Mouse (Mus musculus) WW6 (cell line): ENCODE data around the gene Spns2.
A peak's percentile ranks its signal among the peaks of the same experiment; 100 is the strongest.

Experiments
- DNase-seq: peaks from one replicate; pipeline ENCODE4 v3.0.0-alpha.2; 2013; ENCODE audit warnings: low read depth, low spot score

Spns2 gene

DNA sequence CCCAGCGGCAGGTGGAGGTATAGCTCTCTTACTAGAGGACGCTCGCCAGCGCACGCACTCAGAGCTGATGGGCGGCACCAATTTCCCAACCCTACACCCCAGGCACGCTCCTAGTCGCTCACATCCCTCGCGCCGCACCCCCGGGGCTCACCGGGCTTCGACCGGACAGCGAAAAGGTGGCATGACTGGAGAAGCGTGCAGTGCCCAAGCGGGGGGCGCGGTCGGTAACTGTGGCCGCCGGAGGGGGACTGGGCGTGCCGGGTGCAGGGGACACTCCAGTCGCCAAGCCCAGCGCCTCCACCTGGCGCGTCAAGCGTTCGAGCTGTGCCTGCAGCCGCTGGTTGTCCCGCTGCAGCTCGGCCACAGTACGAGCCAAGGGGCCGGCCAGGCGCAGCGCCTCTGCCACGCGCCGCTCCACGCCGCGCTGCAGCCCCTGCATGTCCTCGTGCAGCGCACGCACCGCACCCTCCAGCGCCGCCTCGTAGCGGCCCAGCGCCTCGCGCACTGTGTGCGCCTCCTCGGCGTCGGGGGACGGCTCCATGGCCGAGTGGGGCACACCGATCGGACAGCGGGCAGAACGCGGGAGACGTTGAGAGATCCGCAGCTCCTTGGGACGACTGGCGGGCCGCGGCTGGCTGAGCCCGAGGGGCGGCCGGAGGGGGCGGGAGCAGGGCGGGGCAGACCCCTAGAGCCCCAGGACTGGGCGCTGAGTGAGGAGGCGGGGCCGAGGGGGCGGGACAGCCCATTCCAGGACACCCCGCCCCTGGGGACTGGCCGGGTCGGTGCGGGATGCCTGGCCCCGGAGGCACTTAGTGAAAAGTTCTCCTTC, 78.4 kb downstream of the Spns2 start, which contains the start of gene Smtnl2:
TSS of gene Smtnl2 (minus strand) at position 621 of the 829 bp plus-strand sequence.
- DNase-seq = peak; percentile 87

DNA sequence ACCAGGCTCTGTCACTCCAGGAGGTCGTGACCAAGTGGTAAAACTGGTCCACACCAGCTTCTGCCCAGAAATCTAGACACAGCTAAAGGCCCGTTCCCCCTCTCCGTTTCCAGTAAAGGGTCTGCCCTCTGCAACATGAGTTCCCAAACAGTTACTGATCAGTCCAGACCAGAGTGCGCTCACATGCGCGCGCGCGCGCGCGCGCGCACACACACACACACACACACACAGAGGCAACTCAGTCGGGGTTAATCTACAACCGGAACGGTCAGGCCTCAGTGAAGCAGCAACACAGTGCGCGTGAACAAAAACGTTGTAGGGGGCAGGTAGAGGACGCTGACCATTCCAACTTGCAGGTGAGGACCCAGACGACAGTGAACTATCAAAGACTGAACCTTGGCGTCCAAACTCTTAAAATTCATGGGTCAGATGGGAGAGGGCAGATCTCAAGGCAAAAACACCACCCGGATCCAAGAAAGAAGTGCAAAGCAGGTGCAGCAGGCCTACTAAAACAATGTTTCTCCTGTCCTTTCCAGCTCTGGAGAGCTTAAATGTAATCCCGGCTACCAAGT, 79.1 kb downstream of the Spns2 start:
- DNase-seq = no peak

DNA sequence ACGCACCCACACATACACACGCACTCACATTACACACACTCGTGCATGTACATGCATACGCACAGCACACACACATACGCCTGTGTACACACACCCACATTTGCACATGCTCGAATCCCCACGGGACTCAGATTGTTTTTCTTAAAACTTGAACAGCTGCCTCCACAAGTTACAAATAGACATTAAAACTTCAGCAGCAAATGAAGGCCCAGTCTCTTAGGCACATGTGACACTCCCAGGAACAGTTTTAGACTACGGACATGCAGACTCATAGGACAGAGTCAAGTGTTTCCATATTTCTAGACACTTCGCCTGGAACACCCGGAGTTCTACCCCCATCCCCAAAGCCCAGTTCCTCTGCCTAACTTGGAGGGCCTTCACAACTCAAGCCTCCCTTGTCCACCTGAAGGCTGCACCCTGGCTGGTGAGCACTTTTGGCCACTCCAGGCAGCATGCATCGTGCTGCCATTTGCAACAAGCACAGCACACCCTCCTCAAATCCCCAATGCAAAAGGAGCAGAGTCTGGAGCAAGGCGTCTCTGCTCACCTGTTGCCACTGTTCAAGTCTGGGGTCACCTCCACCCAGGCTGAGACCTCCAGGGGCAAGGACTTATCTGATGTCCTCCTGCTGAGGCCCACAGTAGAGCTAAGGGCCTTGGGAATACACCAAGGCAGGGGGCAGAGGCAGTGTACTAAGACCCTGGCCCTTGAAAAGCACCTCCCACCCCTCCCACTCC, 79.9 kb downstream of the Spns2 start:
- DNase-seq = no peak

DNA sequence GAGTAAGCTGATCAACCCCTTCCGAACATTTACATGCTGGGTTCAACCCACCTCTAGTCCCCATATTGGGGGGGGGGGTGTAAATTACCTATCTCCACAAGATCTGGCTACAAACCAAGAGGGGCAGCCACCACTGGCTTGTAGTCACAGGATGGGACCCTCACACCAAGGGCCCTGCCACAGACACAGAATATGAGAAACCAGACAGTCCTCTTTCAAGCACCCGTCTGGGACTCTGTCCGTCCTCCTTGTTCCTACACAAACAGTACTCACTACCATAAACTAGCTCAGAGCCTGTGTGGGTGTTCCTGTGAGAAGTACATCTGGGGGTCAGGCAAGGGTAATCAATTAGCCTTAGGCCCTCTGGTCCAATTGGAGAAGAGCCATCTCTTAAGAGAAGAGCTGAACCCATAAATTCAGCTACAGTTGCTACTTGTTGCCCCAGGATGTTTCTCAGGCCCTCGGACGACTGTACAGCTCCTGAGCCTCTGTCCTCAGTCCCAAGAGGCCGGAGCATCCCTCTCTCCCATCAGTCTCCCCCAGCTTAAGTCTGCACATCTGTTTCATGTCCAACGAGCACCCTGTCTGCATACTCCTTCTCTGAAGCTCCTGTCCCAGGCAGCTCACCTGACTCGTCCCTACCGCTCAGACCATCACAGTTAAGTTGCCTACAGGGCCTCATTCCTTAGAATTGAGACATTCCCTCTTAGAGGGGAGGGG, 81.1 kb downstream of the Spns2 start:
- DNase-seq = no peak

DNA sequence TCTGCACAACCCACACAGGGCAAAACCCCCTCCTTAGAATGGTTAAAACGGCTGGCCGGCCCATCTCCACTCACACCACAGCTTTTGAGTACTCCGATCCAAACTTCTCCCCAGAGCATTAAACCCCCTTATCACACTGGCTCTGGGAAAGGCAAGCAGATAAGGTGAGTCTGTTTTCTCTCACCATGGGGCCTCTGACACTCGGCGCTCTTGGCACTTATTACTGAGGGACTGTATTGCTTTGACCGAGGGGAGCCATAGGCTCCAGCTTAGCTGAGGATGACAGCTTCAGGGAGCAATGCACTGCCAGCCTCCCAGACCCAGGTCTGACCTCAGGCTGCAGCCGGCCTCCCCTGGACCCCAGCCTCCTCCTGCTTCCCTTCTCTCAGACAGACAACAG, 82.1 kb downstream of the Spns2 start:
- no peak for DNase-seq

DNA sequence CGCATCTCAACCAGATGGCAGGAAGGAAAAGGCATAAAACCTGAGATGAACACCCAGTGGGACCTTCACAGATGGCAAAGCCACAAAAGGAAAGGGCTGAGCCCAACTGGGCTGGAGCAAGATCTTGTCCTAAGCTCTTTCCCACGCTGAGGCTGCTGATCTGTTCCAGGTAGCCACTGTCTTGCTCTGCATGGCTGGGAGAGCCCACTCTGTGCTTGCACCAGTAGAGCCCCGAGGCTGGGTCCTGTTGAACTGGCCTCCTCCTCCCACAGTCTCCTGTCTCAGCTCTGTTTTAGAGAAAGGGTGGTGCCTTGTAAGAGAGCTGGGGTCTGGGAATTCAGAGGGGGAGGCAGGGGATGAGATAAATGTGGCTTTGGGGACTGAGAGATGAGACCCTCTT, 82.6 kb downstream of the Spns2 start:
- no peak for DNase-seq

DNA sequence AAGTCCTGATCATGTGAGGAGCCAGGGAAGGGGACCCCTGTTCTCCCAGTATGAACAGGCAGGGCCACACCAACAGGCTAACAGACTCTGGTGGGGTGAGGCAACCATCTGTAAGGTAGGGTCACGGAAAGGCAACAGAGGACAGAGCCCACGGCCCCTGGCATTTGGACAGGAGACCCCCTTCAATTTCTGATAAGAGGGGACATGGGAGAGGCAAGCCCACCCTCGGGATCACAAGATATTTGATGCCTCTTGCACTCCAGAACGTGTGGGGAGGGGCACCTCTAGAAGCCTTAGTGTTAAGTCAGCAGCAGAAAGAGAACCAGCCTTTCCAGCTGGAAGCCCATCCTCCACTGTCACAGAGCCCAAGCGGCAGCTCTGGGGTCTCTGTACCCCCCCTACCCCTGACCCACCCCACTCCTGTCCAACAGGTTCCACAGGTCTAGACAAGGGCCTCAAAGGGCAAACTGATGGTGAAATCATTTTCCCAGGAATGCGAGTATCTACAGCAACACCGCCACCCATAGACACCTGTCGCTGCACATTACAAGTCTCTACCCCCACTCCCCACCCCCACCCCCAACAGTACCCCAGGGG, 83.5 kb downstream of the Spns2 start:
- no peak for DNase-seq

DNA sequence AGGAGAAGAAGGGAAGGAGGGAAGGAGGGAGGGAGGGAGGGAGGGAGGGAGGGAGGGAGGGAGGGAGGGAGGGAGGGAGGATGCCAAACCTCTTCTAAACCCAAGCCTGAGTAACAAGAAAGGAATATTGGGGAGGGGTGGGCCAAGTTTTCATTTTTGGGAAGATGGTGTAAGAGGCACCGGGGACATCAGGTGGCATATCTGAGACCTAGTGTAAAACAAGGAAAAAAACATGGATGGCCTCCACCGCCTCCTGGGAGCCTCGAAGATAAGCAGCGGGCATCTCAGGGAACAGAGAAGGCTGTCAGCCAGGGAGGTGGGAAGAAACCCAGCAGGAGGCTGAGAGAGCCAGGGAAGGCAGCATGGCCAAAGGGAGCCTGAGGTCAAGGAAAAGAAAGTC, 84.2 kb downstream of the Spns2 start:
- no peak for DNase-seq

DNA sequence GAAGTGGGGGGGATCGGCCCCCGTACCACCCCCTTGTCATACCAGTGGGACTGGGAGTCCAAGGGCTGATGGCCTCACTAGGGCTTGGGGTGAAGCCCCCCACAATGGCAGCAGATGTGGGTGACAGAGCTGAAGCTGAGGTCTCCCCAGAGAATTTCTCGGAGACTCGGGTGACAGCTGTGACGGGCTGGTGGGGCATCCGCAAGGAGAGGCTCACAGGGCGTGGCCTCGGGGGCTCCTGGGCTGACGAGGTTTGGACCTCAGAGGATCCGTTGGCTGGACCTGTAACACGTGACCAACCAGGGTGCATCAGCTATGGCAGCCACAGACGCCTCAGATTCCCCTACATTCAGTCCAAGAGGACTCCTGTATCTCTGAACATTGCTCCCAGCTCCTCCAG, 86.7 kb downstream of the Spns2 start:
- DNase-seq = no peak

DNA sequence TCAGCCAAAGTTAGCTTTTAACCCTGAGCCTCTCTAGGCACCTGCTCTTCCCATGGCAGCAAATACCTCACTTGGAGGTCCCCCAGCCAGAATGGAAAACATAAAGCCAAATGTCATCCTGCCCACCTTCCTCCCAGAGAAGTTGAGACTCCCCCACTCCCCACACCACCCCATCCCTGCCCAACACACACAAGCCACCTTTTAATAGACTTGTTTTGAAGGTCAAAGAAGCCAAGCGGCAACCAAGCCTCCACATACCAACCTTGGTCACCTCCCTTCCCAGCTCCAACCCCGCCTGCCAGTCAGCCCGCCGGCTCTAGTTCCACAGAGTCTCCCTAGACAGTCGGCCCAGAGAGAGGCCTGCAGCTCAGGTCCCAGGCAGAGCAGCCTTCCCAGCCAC, 87.7 kb downstream of the Spns2 start:
- no peak for DNase-seq
